Mouse (Mus musculus) Muller cell, postnatal 12 days (primary cell): Measurements from ENCODE around the gene Inhbe.

Experiments used
- DNase-seq: peaks from one replicate; pipeline ENCODE4 v3.0.0-alpha.2; 2015; ENCODE audit errors: inconsistent ontology term

Gene Inhbe

DNA sequence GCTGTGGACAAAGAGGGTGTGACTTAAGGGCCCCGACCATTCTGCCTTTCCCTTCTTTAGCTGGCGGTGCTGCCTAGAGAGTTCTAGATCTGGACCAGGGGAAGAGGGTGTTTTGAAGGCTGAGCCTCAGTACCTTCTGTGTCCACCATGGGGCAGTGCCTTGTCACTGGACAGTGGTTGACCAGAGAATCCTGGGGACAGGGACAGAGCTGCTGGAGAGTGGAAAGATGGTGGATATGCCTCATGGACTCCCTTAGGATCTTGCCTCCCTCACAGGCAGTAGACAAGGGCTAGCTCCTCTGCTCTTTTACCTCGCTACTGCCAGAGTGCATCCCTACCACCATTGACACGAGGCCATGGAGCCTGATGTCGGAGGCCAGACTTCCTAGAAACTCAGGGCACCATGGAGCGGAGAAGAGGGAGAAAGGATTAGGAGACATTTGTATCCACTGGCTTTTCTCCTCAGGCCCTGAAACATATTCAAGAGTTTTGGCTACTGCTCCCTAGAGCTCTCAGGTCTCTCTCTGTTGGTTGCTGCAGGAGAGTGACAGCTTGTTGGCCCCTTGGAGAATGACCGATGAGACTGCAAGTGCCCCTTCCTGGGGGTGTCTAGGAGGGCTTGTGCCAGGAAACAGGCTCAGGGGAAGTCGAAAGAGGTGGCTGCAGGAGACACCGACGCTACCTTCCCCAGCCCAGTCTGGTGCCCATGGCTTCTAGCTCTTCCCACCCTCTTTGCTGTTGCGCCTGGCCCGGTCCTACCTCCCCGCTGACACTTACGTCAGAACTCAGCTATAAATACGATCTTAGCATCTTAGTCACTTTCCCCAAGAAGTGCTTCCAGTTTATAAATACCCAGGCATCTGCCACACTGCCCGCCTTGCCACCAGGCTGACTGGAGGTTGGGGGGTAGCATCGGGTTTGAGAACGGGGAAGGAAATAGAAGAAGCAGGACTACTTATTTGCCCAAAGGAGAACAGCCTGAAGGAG is at the start of gene Inhbe:
TSS of gene Inhbe (minus strand) at position 503 of the 987 bp plus-strand sequence.
- no peak for DNase-seq

DNA sequence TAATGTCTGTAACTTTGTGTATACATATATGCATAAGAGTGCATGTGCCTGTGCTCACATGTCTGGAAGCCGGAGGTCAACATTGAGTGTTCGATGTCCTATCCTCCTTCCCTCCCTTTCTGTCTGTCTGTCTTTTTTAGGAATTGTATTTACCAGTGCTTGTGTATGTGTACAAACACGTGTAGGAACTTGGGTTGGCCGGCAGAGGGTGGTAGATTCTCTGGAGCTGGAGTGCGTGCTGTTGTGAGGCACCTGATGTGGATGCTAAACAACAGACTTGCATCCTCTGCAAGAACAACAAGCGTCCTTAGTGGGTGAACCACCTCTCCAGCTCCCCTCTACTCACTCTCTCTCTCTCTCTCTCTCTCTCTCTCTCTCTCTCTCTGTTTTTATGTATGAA is 37.6 kb upstream of the Inhbe start:
- DNase-seq = no peak

DNA sequence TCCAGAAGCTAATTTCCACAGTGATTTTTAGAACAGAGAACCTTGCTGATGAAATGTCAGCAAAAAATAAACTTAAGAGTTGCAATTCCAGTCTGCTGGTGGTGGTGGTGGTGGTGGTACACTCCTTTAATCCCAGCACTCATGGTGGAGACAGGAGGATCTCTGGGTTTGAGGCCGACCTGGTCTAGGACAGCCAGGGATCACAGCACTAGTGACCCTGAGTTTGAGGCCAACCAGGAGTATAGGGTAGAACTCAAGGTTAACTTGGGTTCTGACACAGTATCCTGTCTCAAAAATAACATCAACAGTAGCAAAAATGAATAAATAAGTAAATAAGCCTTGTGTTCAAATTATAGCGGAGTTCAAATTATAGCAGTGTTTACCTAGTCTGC is 27.5 kb upstream of the Inhbe start:
- DNase-seq = no peak

DNA sequence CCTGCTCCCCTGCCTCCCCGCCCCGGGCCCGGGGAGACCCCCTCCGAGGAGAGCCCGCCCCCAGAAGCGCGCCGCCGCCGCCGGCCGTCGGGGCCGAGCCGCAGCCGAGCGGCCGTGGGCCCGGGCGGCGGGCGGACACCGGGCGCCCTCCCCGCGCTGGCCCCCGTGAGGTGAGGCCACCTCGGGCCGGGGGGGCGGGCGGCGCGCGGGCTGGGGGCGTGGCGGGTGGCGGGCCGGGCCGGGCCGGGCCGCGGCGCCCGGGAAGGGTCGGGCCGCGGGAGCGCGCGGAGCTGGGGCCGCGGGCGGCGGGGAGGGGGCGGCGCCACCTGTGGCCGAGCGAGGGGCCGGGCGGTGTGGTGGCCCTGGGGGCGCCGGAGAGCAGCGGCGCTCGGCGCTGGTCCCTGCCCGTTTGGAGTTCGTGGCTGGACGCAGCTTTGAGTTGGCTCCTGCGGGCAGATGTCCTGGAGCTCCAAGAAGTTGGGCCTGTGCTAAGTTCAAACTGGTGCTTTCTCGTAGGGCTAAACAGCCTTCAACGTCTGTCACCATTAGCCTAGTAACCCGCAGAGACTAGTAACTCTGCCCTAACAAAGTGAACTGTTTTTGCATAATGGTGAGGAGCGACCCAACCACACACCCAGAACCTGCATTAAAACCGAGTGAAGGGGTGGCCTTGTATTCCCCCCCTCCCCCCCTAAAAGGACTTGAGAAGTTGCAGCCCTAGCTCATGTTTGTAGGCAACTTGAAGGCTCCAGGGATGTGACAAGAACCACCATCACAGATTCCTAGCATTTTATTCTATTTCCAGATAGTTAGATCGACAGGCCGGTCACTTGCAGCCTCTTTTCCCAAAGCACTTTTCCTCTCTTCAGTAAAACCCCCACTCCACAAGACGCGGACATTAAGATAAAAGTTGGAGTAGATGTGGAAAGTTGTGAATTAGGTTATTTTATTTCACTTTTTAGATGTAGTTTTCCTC is 26.8 kb upstream of the Inhbe start:
- peak; percentile 85 for DNase-seq

DNA sequence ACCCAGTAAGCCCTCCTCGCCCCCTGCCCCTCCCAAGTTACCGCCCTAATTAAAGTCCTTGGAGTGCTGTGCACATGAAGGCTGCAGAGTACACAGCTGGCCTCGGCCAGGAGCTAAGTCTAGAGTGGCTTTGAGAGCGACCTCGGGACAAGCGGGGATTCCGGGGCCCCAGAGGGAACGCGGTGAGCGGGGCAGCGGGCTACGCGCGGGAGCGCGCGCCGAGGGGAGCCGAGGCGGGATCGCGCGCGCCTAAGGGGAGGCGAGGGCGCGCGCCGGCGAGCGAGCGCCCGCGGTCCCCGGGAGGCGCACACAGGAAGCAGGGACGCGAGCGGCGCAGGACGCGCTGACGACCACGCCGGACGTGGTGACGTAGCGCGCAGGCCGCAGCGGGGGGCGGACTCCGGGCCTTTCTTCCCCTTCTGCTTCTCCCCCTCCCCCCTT is 26.1 kb upstream of the Inhbe start, which contains the start of gene R3hdm2:
TSS of gene R3hdm2 (plus strand) at position 77 of the 441 bp plus-strand sequence.
- peak; percentile 97 for DNase-seq

DNA sequence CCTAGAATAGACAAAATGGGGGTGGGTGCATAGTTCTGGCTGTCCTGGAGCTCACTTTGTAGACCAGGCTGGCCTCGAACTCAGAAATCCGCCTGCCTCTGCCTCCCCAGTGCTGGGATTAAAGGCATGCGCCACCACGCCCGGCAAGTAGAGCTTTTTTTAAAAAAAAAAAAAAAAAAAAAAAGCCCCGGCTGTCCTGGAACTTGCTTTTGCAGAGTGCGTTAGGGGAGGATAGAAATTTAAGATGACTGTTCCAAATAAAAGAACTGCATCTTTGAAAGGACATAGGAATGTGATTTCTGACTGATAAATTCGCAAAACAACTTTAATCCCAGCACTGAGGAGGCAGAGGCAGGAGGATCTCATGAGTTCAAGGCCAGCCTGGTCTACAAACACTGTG is 25.4 kb upstream of the Inhbe start:
- no peak for DNase-seq

DNA sequence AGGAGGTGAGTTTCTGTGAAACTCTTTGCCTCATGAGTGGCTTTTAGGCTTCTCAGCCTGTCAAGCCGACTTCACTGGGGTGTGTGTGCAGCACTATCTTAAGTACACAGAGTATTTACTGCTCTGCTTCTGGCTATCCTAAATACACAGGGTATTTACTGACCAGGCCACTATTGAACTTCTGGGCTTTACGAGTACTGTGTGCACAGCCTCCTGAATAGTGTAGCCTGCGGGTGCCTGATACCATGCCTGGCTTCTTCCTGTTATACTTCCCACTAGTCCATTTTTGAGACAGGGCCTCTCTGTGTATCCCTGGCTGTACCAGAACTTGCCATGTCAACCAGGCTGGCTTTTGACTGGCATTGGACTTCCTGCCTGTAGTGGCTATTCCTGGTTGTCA is 23.5 kb upstream of the Inhbe start:
- no peak for DNase-seq

DNA sequence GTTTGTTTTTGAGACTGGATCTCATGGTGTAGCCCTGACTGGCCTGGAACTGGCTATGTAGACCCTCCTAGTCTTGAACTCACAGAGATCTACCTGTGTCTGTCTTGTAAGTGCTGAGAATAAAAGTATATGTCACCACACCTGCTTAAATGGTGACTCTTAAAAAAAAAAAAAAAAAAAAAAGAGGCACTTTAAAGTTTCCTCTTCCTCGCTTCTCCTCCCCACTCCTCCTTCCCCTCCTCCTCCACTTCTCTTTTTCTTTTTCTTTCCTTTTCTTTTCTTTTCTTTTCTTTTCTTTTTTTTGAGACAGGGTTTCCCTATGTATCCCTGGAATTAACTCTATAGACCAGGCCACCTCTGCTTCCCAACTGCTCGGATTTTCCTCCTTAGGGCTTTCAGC is 16.8 kb upstream of the Inhbe start:
- DNase-seq = no peak

DNA sequence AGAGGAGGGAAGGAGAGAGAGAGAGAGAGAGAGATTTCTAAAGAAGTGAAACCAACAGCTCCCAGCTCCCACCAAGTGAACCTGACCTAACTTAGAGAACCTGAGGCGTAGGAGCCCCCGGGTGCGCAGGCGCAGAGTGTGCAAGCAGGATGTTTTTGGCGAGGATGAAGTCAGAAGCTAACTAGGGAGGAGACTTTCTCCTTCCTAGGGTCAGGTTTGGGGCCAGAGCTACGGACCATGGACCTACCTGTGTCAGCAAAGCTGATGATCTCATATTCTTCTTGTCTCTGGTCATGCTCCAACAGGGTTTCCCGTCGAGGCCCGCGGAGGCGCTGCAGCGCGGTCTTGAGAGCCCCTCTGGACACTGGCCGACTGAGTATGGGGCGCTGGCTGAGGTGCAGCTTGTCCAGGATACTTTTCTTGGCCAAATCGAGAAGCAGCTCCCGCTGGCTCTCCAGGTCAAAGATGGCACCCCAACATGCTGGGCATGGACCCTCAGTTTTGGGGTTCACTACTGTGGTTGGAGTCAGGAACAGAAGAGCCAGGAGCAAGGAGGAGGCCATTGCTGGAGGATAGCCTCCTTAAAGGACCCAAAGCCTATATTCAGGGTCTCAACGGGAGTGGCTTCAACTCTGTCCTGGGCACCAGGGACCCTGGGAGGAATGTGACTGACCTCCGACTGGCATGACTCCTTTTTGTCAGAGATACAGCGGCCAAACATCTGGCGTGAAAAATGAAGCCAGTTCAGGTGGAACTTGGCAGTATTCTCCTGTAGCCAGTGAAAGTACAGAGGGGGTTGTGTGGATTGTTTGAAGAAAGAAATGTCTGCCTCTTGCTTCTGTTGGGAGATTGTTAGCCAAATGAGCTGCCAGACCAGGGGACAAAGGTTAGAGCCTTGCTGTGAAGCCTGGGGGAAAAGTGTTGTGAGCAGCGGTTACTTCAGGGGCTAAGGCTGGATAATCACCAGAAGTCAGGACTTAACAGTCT is 15.9 kb upstream of the Inhbe start, which contains the start of gene Inhbc:
TSS of gene Inhbc (minus strand) at position 598 of the 987 bp plus-strand sequence.
- no peak for DNase-seq

DNA sequence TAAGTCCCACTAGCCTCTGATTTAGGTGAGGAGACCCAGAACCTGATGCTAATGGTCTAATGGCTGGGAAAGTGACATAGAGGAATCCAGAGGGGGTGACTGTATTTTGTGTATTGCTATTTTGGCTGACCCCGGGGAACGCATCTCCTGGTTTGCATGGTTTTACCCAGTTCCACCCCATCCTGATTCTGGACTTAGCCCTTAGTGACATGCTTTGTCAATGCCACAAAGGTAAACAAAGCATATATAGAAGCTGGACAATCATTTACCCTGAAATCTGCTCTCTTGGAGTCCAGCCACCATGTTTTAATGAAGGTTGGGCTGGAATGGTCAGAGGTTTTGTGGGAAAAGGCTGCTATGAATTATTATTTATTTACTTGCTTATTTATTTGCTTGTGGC is 14.1 kb upstream of the Inhbe start:
- DNase-seq = no peak

DNA sequence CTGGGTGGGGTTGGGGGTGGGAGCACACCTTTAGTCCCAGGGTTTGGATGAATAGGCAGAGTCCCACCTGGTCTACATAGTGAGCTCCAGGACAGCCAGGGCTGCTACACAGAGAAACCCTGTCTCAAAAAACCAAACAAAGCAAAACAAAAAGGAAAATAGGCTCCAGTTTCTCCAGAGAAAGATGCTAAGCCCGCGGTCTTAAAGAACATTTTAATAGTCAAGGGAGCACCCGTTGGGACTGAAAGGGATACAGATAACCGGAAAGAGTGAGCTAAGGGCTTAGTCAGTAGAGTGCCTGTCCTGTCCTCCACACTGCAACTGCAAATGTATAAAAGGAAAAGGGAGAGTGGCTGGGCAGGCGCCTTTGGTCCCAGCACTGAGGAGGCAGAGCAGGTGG is 12.9 kb upstream of the Inhbe start:
- DNase-seq = no peak

DNA sequence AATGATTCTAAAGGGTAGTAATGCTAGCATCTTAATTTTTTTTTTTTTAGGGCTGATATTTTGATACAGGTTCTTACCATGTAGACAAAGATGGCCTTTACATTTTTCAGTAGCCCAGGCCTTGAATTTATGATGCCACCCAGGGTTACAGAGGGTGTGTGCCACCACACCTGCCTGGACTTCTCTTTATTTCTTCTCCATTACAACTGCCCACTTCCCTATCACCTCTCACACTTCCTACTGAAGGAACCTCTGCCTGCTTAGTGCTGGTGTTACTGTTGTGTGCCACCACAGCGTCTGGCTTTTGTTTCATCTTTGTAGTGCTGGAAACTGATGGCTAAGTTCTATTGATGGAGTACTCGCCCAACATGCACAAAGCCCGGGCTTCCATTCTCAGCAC is 6.5 kb upstream of the Inhbe start:
- DNase-seq = no peak

DNA sequence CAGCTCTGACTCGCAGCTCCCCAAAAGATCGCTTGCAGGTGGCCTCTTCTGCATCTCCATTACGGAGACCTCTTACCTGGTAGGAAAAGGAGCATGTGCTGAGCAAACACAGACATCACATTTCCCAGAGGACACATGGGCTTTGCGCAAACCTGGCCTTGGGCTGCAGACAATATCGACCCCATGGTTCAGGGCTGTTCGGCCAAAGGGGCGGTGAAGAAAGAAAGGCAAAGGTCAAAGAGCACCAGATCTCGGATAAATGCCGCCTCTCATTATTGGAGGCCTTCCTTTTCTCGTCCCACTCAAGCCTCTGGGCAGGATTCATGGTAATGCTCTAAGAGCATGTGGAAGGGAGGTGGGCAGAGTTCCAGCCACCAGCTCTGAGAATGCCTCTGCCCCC is 1.1 kb upstream of the Inhbe start:
- no peak for DNase-seq

DNA sequence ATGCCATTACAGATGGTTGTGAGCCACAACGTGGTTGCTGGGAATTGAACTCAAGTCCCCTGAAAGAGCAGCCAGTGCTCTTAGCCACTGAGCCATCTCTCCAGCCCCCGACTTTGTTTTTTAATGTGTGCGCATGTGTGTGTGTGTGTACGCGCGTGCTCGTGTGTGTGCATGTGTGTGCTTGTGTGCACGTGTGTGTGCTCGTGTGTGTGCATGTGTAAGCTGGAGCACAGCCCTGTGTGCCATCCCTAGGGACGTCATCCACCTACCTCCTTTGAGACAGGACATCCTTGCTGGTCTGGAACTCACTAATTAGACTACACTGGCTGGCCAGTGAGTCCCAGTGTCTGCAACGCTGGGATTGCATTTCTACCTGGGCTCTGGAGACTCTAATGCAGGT is 1.4 kb downstream of the Inhbe start:
- no peak for DNase-seq

DNA sequence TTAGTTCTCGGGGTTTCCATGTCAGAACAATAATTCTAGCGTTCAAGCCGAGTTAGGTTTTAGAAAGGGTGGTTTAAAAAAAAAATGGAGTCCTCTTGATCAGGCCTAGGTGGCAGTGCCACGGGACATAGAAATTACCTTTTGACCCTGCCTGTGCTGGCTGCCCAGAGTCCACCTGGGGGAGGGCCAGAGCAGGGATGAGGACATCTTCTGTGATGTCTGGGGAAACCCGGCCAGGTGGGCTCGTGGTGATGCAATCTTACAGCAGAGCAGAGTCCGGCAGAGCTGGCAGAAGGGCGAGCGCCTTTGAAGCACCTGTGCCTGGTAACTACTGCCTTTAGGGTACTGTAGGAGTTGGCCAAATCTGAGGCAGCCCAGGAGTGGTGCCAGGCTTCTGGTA is 2.0 kb downstream of the Inhbe start:
- DNase-seq = no peak

DNA sequence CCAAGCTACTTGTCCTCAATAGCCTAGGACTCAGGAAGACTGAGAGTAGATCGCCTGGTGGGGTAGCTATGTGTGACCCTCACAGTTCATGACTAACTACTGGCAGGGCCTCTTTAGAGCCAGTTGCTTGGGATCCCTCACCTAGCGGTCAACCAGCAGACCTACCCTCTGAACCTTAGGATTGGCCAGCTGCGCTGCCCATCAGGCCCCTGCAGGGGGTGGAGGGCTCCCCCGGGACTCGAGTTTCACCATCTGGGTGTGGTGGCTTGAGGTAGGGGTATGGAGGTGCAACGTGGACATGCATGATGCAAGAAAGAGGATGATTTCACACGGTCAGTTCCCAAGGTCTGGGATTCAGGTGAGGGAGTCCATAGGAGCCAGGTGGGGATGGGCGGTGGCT is 2.5 kb downstream of the Inhbe start:
- DNase-seq = no peak

DNA sequence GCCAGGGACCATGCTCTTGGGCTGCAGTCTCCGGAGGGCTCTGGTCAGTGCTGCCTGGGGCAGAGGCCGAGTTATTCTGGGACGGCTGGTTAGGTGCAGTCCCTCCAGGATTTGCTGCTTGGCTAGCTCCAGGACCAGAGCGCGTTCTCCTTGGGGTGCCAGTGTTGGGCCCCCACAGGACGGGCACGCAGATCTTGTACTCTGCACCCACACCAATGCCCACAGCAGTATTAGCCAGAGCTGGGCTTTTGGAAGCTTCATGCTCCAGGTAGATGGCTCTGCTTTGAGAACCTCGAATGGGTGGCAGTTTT is 3.0 kb downstream of the Inhbe start:
- DNase-seq = no peak

DNA sequence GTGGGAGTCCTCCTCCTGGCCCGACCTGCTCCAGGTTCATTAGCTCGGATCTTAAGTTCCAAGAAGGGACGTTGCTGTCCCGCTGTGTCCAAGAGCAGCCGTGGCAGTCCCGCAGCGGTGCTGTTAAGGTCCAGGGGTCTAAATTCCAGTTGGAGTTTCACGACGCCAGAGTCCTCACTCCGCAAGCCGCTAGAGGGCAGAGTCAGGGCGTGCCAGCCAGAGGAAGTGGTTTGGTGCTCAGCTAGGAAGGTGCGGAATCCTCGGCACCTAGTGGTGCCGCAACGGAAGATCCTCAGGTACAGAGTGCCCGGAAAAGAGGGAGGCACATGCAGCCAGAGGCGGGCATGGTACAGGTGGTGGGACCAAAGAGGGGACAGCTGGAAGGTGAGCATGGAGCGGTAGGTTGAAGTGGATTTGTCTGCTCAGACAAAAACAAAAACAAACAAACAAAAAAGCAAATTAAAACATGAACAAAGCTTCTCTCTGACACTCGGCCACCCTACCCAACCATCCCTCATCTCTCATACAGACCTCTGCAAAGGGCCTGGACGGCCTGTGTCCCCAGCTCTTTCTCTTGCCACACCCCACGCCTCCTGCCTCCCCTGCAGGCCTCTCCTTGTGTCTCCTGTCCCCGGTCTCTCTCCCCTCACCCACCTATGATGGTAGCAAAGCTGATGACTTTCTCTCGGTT is 3.5 kb downstream of the Inhbe start:
- peak; percentile 48 for DNase-seq

DNA sequence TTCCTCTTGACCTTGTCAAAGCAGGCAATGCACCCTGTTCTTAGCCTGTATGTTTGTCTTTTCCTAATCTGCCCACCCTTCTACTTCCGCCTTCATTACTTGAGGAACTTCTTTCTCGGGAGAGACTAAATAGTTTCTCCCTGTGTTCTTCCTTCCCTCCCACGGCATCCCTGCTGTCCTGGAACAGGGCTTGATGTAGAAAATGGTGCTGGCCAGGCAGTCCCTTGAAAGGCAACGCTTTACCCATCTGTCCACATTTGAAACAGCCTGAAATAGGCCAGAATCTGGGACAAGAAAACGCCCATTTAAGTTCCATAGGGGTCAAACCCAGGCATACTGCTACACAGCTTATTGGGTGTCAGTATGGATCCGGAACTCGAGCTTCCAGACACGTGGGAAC is 4.4 kb downstream of the Inhbe start:
- DNase-seq = no peak

DNA sequence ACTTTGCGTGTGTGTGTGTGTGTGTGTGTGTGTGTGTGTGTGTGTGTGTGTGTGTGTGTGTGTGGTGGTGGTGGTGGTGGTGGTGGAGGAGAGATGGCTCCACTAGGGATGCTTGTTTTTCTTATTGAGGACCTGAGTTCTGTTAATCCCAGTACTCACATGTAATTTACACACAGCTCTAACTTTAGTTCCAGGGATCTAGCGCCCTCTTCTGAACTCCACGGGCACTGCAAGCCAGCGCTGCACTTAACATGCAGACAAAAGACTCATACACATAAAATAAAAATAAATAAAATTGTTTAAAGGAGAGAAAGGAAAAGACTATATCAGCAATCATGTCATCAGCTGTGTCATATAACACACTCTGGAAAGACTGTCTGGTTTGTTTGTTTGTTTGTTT is 5.3 kb downstream of the Inhbe start:
- no peak for DNase-seq

DNA sequence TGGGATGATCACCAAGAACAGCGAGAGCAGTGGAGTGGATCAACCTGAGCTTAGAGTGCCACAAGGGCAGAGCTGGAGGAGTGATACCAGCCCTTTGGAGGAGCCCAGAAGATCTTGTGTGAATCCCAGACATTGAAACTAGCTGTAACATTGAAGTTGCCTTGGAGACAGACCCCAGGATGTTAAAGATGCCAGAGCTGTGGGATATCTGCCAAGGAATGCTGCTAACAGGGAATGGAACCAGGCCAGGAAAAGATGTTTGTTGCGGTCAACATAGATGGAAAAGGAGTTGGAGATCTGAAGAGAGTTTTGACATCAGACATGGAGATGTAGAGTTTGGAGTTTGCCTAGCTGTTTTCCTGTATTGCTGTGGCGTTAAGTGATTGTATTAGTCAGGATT is 8.0 kb downstream of the Inhbe start:
- DNase-seq = no peak
